Mouse (Mus musculus) adrenal gland, adult (tissue): ENCODE data around the gene 4930503B20Rik.

Experiments used
- DNase-seq, 2 experiments: peaks; one replicate each; pipeline ENCODE4 v3.0.0; 2022 to 2023; ENCODE audit warnings: low spot score in 1 of 2; ENCODE audit not compliant: inconsistent age in 2 of 2

4930503B20Rik gene

DNA sequence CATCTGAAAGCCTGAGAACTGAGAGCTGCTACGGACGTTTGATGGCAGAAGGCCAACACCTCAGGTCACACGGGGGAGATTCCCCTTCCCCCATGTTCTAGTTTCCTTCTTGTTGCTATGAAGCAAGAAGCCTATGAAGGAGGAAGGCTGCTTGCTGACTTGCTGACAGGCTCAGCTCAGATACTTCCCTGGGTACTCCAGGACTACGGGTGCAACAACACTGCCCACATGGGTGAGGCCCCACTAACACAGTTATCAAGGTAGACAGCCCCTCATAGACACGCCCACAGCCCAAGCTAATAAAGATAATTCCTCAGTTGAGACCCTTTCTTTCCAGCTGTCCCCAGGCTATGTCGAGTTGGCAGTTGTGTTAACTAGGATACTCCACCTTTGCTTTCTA, 2.6 kb upstream of the 4930503B20Rik start:
- peak in 1 of 2 experiments; percentile 35 for DNase-seq

DNA sequence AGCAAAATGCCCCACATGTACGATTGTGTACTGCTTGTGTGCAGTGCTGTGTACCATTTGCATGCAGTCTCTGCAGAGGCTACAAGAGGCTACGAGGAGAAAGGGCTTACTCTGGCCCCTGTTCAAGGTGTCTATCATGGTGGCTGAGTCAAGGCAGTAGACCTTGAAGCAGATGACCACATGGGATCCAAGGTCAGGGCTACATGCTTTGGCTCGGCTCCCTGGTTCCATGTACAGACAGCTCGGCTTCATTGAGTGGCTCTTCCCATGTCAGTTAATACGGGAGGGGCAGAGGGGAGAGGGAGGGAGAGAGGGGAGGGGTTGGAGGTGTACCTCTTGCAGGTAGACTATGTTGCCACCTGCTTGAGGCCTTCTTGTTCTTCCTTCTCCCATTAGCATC, 1.3 kb upstream of the 4930503B20Rik start:
- peak; percentile 71 to 86 for DNase-seq

DNA sequence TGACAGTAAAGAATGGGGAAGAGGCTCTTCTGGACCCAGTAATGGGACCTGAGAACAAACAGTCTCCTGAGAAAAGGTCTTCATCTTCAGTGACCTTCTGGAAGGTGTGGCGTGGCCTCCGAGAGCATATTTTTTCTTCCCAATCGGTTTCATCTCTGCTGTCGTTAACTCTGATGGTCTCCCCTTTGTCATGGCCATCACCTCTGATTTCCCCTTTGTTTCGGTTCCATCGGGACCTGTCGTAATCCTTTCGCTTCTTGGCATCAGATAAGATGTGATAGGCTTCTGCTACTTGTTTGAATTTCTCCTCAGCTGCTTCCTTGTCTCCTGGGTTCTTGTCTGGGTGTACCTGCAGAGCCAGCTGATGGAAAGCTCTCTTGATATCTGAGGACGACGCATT, 401 bp downstream of the 4930503B20Rik start:
- no peak for DNase-seq

DNA sequence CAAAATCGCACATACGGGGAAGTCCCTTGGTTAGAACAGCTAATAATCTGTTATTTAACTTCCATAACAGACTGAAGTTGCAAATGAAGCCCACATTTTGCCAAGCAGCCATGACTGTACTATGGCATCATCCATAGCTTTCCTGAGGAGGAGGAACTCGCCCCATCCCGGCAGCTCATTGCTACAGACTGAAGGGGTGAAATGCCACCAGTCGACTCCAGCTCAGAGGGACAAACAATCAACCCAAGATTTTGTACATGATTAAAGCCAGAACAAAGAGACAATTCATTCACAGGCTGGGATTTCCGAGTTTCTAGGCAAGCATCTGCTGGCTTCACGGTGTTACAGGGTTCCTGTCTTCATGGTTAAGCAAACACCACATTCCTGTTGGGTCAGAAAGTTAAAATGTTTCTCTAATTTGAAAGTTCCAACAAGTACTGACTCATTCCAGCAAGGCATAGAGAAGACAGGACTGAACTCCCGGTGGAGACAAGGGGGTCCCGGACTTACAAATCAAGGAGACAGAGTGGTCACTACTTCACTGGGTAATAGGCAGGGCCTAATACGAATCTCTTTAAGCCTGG, 1.7 kb downstream of the 4930503B20Rik start:
- DNase-seq, result no peak

DNA sequence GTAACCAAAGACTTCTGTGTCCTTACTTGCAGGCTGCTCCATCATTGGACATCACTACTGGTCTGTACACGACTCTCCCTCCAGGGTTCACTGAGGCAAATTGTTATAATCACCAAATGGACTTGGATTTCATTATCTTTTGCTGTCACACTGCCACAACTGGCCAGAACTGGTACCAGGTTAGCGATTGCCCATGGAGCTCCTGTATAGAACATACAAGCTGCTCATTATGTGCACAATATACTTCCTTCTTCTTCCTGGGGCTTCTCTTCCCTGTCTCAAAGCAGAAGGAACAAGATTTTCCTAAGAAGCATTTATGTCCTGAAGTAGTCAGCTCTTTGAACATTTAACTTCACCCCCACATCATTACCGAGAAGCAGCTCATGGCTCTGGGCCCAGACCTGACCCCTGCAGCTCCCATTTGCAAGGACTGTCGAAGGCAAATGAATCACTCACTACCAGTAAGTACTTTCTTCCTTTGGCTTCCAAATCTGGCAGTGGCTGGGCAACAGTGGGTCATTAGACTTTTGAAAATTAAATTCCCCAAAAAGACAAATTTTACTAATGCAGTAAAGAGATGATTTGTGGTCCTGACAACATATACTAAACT, 9.2 kb downstream of the 4930503B20Rik start:
- peak; percentile 63 to 77 for DNase-seq

DNA sequence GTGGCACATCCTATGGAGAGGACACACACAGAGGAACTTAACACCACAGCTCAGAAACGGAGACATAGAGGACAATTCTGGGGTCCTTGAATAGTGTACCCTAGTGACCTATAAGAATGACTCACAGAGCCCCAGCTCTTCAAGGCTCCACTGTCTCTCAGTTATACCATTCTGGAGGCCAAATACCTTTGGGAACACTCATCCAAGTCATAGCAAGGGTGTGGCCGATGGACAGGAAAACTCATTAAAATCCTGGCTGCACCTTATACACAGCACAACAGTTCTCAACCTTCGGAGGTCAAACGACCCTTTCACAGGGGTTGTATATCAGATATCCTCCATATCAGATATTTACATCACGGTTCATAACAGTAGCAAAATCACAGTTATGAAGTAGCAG, 18.6 kb downstream of the 4930503B20Rik start:
- peak in 1 of 2 experiments; percentile 40 for DNase-seq

DNA sequence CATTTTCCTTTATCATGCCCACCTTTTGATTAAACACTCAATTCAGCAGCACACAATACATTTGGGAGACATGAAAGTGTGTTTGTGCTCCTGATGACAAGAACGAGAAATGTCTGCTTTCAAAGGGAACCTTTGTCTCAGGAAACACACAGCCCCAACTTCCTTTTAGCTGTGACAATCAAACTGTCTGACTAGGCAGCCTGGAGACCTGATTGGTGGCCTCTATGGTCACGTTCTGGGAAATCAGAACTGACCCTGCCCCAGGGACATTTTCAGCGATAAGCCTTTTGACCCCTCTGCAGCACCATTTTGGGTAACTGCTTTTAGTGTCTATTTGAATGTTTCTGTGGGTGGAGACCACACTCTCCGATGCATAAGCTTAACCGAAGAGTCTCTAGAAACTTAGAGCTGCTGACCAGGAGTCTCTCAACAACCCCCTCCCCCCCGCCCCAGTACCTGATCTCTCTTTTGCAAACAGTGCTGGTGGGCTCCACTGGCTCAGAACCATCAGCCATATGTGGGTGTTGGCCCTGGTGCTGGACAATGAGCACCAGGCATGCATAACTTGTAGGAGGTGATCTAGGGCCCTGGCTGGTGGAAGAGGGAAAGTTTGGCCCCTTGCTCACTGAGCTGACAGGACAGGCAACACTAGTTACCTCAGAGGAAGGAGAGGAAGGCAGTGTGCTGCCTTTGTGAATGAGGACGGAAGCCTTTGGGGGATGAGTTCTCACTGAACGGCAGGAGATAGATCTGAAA, 22.7 kb downstream of the 4930503B20Rik start:
- DNase-seq, result no peak

DNA sequence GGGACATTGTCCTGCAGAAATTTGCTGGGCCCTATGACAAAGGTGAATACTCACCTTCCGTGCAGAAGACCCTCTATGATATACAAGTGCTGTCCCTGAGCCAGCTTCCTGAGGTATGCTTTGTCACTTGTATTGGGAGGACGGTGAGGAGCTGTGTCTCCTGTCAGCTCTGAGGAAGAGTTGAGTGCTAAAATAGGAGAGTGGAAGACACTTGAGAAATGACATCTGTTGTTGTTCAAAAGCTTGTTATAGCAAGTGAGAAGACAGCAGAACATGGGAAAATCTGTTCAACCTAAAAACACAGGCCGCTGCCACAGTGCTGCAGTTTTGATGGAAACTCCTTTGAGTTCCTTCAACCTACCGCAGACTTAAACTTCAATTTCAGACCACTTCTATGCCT, 25.4 kb downstream of the 4930503B20Rik start:
- no peak for DNase-seq

DNA sequence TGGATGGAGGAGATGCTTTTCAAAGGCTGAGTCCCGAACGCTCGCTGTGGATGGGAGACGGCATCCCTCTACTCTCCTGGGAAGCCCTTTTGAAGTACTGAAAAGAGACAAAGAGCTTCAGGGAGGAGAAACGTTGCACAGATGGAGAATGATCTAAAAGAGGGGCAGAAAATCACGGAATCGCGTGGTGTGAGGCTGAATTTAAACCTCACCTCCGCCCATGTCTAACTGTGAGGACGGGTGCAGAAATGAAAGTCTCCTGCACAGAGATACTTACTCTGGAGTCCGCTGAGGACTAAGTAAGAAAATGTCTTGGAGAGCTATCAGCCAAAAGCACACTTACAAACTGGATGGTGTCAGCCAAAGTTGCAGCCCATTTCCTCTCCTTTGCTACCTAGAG, 29.2 kb downstream of the 4930503B20Rik start:
- no peak for DNase-seq

DNA sequence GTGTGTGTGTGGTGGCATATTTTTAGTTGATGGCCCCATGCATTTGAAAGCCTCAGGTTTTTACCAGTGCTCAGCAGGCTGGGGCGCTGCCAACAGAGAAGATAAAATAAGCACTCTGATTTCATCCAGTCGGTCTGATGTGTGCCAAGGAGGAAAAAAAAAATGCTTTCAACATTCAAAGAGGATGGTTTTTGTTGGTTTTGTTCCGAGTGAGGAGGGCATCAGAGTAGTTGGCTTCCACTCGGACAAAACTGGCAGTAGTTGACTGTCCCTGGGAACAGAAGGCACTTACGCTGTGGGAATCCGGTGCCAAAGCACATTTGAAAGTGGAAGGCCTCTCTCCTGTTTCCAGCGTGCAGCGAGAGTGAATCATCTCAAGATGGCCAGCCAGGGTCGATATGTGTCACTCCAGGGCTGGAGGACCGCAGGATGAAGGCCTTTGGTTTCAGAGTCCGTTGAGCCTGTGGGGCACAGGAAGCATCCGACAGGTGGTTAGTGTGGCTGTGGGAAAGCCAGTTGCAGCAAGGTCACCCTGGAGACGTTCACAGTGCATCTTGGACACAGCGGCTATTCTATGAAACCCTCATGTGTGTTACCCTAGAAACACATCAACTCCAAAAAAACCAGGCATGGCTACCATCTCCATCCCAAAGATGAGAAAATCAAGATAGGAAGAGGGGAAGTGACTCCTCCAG, 30.4 kb downstream of the 4930503B20Rik start:
- peak; percentile 83 to 90 for DNase-seq

DNA sequence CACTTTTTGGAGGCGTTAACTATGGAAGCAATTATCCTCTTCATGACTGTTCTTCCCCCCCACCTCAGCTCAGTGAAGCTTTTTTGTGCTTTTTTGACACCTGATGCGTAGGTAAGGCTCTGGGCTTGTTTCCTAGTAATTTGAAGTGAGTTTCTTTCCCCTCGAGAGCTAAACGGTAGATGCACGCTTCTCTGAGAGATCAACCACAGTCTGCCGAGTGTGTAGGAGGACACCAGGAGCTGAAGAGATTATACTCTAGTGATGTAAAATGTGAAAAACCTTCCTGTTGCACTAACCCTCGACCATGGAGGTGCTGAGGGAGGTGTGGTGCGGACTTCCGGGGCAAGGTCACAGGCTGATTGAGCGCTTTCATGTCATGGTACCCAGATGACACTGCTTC, 31.0 kb downstream of the 4930503B20Rik start:
- DNase-seq, result no peak

DNA sequence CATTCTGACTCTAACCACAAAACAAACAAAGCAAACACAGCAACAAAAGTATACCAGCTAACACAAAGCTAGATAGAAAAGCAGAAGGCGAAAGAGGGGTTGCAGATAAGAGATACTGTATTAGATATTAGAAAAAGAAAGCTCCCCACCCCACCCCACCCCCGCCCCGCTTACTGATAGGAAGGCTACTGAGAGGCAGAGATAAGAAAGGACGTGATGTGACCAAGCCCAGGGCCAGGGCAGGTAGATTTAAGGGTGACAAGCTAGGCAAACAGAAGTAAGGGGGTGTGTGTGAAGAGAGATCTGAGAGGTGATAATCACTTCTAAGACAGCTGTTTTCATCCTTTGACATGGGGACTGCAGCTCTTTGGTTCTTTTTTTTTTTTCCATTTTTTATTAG, 32.8 kb downstream of the 4930503B20Rik start:
- no peak for DNase-seq

DNA sequence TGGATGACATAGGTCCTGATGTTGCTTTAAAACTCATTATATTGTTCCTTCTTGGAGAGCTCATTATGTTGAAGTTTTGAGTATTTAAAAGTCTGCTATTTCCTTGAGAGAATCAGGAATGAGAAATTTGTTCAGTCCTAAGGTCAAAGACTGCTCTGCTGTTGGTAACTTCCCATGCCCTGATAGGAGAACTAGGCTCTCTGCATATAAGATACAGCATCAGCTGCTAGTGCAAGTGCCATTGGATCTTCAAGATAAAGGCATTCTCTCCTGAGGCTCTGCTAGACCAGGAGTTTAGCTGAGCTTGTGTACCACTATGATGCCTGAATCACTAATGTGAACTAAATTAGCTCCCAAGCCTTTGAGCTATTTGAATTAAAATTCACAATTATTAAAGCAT, 33.2 kb downstream of the 4930503B20Rik start:
- DNase-seq, result no peak

DNA sequence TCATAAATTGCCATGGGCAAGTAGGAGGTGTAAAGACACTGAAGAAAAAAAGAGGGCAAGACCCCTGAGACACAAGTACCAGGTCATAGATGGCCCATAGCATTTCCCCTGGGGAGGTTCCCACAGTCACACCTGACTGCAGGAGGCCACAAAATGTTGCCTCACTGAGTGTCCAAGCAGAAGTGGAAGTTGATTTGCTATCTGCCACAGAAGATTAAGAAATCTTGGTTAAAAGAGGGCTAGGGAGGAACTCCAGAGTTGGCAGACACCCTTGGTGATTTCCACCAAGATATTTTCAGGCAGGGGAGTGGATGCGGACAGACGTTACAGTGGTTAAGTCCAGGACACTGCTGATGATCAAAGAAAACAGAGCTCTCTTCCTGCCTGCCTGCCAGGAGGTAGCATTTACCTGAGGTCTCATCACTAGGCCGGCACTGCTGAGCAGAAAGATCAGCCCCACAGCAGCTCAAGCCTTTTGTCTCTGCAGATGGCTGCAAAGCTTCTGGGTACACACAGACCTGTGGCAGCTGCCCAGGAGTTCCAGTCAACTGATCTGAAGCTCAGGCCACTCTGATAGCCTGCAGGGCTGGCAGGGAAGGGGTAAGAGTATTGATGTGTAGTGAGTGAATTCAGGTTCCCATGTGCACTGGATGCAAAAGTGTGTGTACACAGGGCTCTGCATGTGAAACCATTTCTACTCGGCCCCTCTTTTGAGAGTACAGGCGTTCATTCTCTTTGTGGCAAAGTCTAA, 34.4 kb downstream of the 4930503B20Rik start:
- DNase-seq, result no peak

DNA sequence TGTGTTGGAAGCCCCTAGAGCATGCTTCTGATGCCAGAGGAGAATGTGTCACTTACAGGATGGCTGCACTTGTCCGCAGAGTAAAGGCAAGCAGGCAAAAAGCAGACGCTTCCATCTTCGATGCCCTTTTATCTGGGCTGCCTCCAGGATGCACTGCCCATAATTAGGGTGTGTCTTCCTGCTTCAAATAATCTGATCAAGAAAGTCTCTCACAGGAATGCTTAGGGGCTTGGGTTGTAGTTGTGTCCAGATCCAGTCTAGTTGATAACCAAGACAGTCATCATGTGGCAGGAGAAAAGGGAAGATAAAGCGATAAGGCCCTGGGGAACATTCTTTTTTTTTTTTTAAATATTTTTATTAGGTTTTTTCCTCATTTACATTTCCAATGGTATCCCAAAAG, 35.6 kb downstream of the 4930503B20Rik start, which contains the start of gene Dnase2b:
Gene Dnase2b (minus strand): TSS at position 101 of the 400 bp plus-strand sequence.
- DNase-seq, result no peak

DNA sequence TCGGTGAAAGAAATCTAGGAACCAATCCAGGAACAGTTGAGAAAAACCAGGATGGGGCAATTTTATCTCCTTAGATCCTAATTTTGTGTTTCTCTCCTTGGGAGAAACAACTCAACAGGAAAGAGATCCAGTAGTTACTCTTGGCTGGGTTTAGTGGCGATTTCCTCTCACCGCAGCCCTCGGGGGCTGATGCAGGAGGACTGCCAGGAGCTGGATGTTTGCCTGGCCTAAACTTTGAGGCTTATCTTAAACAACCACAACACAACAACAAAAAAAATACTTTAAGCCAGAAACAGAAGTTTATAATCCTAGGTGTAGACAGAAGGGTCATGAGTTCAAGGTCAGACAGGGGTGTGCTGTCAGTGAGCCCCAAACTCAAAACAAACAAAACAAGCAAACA, 39.3 kb downstream of the 4930503B20Rik start:
- DNase-seq, result no peak

DNA sequence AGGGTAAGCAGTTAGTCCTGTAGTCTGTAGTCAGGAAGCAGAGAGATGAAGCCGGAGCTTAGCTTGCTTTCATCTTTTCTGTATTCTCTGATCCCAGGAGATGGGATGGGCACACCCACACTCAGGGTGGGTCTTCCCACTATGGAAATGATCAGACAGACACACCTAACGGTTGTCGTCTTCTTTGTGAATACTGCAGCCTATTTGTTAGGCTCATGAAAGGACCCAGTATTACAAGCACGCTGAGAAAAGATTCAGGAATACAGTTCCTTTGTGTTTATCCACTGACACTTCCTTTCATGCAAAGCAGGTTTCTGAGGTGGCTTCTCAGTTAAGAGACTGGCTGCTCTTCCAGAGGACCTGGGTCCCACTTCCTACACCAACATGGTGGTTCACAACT, 39.9 kb downstream of the 4930503B20Rik start:
- DNase-seq, result no peak

DNA sequence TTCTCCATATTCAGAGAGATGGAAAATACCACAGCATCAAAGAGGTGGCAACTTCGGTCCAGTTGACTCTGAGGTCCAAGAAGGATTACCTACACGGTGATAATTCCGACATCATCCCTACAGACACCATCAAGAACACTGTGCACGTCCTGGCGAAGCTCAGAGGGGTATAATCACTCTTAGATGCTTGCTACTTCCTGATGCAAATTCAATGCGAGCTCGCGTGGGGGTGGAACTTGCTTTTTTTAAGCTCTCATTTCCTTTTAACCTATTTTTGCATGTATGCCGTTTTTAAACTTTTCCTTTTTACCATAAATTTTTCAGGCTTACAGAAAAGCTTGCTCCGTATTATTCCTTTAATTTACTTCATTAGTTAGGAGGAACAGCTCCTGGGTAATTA, 40.8 kb downstream of the 4930503B20Rik start:
- no peak for DNase-seq

DNA sequence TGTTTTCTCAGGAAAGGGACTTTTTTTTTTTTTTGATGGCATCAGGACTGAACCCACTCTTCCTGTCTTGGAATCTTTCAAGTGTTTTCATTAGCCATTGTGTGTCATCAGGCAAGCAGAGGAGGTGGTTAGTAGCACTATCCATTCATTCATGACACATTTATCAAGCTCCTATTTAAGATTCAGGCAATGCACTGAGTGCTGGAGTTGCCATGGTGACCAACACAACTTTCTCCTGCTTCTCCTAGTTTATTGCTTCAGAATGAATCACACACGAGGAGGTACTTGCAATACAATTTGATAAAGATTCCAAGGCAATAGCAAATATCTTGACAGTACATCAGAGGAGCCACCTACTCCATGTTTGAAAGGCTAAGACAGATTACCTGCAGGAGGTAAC, 43.7 kb downstream of the 4930503B20Rik start:
- peak in 1 of 2 experiments; percentile 59 for DNase-seq

DNA sequence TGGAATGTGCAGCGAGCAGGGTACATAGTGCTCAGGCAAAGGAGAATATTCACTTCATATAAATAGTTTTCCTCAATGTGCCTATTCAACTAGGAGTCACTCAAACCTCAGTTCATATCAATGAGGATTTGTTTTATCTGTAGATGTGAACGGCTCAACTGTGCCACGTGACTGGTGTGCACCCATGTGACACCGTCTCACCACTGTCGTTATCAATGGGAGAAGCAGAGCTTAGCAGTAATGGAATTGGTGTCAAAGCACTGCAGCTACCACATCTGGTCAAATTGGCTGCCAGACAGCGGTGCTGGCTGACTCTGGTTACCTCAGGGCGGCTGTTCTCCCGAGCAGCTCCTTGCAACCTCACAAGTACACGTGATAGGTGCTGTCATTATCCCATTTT, 46.5 kb downstream of the 4930503B20Rik start:
- DNase-seq, result no peak

DNA sequence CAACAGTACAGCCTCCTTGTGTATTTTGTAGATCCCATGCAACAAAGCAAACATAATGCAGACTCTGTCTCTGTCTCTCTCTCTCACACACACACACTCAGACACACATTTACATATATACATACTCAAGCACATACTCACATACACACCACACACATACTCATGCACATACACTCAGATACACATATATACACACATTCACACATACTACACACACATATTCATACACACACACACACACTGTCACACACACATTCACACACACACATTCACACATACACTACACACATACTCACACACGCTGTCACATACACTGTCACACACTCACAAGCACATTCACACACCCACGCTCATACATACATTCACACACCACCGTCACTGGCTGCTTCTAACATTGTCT, 48.6 kb downstream of the 4930503B20Rik start:
- no peak for DNase-seq
